Mouse (Mus musculus): ENCODE data around the gene Selenos. TPM values are rescaled to one million over a fixed set of nuclear protein-coding genes. Genes with fewer than 3 reads are reported as not detected.

The Selenos gene
- total and polyA plus RNA-seq, 3 experiments: 79.9 to 103 TPM; not detected in 1

DNA sequence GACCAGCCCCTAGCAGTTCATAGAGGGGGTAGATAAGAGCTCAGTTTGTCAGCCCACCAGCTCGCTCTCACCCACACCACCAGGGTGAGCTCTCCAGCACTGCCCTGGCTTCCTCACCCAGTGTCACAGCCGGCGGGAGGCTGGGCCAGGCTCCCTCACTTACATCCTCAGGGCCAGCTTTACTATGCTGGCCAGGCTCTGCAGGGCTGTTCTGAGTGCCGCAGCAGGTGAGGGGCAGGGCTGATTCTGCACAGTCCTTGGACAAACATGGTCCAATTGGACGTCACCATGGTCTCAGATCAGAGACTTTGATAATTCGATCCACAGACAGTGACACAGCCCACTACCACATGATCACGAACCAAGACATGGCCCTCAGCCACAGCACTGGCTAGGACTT is 12.1 kb downstream of the Selenos start:
- no peak for TF ChIP-seq GABPA (IDR thresholded peaks at IDR 0.05; ENCODE audit: low read depth, low read length)
- no peak for TF ChIP-seq POLR2A (IDR thresholded peaks at IDR 0.05; ENCODE audit: control insufficient read depth in 1 of 2, insufficient read depth in 1 of 2, low read depth in 1 of 2, low read length in 2 of 2, poor library complexity in 1 of 2)
- no peak for TF ChIP-seq MEF2A (IDR thresholded peaks at IDR 0.05; ENCODE audit: extremely low read depth, insufficient replicate concordance, low read depth, low read length, poor library complexity, severe bottlenecking)
- no peak for TF ChIP-seq UBTF (IDR thresholded peaks at IDR 0.05; ENCODE audit: borderline replicate concordance, insufficient read depth, low read depth, low read length)
- no peak for TF ChIP-seq ETS1 (IDR thresholded peaks at IDR 0.05; ENCODE audit: low read depth, low read length)
- TF ChIP-seq BHLHE40 (IDR thresholded peaks at IDR 0.05; ENCODE audit: borderline replicate concordance, low read depth, low read length): no peak
- no peak for TF ChIP-seq ELF1 (IDR thresholded peaks at IDR 0.05; ENCODE audit: low read depth, low read length)
- TF ChIP-seq HCFC1 (IDR thresholded peaks at IDR 0.05; ENCODE audit: low read depth, low read length): no peak
- TF ChIP-seq USF1 (IDR thresholded peaks at IDR 0.05; ENCODE audit: low read depth, low read length): no peak
- TF ChIP-seq MAFK (IDR thresholded peaks at IDR 0.05; ENCODE audit: borderline replicate concordance, low read depth, low read length): no peak
- no peak for TF ChIP-seq NRF1 (IDR thresholded peaks at IDR 0.05; ENCODE audit: insufficient read depth, low read depth, low read length, poor library complexity, severe bottlenecking)
- TF ChIP-seq RAD21 (IDR thresholded peaks at IDR 0.05; ENCODE audit: low read depth, low read length): no peak
- Histone ChIP-seq H3K4me3 (ENCODE audit: control insufficient read depth in 1 of 2, insufficient read depth in 1 of 2, low read depth in 2 of 2, low read length in 2 of 2) (no peak overlapping the region), H3K4me1 (ENCODE audit: control insufficient read depth in 1 of 2, insufficient read depth in 2 of 2, low read length in 2 of 2) (no peaks in the 10 kb centered on the region), H3K27me3 (ENCODE audit: control insufficient read depth in 1 of 2, insufficient read depth in 2 of 2, low read length in 2 of 2) (no peaks in the 10 kb centered on the region), H3K79me2 (ENCODE audit: control insufficient read depth, insufficient read depth, low read length, poor library complexity) (no peaks in the 10 kb centered on the region), H3K9me3 (replicated peaks; ENCODE audit: insufficient read depth, low read length) (no peaks in the 10 kb centered on the region), H3K27ac (ENCODE audit: control insufficient read depth, low read depth, low read length) (no peak overlapping the region), H3K36me3 (ENCODE audit: control insufficient read depth in 1 of 2, insufficient read depth in 2 of 2, low read length in 2 of 2) (peaks cover 0 to 5% of the 10 kb centered on the region in 2 experiments; a peak in 1 of 4 replicates), H3K9ac (ENCODE audit: control insufficient read depth, low read depth, low read length, poor library complexity, severe bottlenecking) (no peak overlapping the region)
- no peak for DNase-seq (ENCODE audit: low read depth, low spot score)

DNA sequence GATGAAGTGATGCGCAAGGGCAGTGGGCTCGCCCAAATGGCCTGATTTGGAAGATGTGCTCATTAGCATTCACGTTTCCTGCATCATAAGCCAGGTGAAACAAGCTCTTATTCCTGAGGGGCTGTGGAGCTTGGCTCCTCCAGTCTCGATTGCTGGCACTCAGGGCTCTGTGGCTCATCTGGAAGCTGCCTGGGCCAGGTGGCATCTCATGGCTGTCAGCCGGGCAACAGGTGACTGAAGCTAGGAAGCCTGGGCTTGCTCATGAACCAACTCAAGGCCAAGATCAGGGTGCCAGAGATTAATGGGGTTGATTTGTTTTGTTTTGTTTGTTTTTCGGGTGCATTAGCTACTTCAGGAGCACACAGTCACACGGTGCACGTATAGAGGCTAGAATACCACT is 13.2 kb downstream of the Selenos start:
- H3K79me2 ChIP-seq (ENCODE audit: control insufficient read depth, insufficient read depth, low read length, poor library complexity): no peaks in the 10 kb centered on the region
- no peaks in the 10 kb centered on the region for H3K9me3 ChIP-seq (replicated peaks; ENCODE audit: insufficient read depth, low read length)
- no peak overlapping the region for H3K9ac ChIP-seq (ENCODE audit: control insufficient read depth, low read depth, low read length, poor library complexity, severe bottlenecking)
- no peaks in the 10 kb centered on the region for H3K4me1 ChIP-seq (ENCODE audit: control insufficient read depth in 1 of 2, insufficient read depth in 2 of 2, low read length in 2 of 2)
- no peak overlapping the region for H3K4me3 ChIP-seq (ENCODE audit: control insufficient read depth in 1 of 2, insufficient read depth in 1 of 2, low read depth in 2 of 2, low read length in 2 of 2)
- H3K27me3 ChIP-seq (ENCODE audit: control insufficient read depth in 1 of 2, insufficient read depth in 2 of 2, low read length in 2 of 2): no peaks in the 10 kb centered on the region
- H3K36me3 ChIP-seq (ENCODE audit: control insufficient read depth in 1 of 2, insufficient read depth in 2 of 2, low read length in 2 of 2): no peaks in the 10 kb centered on the region; a peak in 1 of 4 replicates
- H3K27ac ChIP-seq (ENCODE audit: control insufficient read depth, low read depth, low read length): no peak overlapping the region
- TF ChIP-seq ETS1 (IDR thresholded peaks at IDR 0.05; ENCODE audit: low read depth, low read length) (no peak), MAFK (IDR thresholded peaks at IDR 0.05; ENCODE audit: borderline replicate concordance, low read depth, low read length) (no peak), ZC3H11A (IDR thresholded peaks at IDR 0.05; ENCODE audit: low read depth, low read length) (no peak), MEF2A (IDR thresholded peaks at IDR 0.05; ENCODE audit: extremely low read depth, insufficient replicate concordance, low read depth, low read length, poor library complexity, severe bottlenecking) (no peak), ELF1 (IDR thresholded peaks at IDR 0.05; ENCODE audit: low read depth, low read length) (no peak), POLR2A (IDR thresholded peaks at IDR 0.05; ENCODE audit: control insufficient read depth in 1 of 2, insufficient read depth in 1 of 2, low read depth in 1 of 2, low read length in 2 of 2, poor library complexity in 1 of 2) (no peak), POLR2AphosphoS5 (IDR thresholded peaks at IDR 0.05; ENCODE audit: borderline replicate concordance, low read depth, low read length) (no peak), MYC (IDR thresholded peaks at IDR 0.05; ENCODE audit: low read depth, low read length) (no peak), BHLHE40 (IDR thresholded peaks at IDR 0.05; ENCODE audit: borderline replicate concordance, low read depth, low read length) (no peak), HCFC1 (IDR thresholded peaks at IDR 0.05; ENCODE audit: low read depth, low read length) (no peak), TCF12 (IDR thresholded peaks at IDR 0.05; ENCODE audit: low read depth, low read length) (no peak), ZMIZ1 (IDR thresholded peaks at IDR 0.05; ENCODE audit: low read depth, low read length) (no peak)
- DNase-seq (ENCODE audit: low read depth, low spot score): no peak
